Mouse (Mus musculus) megakaryocyte progenitor cell, adult 5-6 weeks (primary cell): Measurements from ENCODE around the gene Cflar. TPM values are rescaled to one million over a fixed set of nuclear protein-coding genes. Genes with fewer than 3 reads are reported as not detected.
"Not testable (repeated sequence)": the region's sequence is repeated elsewhere in the genome, so short reads cannot be mapped to it uniquely, and the experiment has no call there.

Experiments
- ATAC-seq: replicated peaks from 2 replicates; pipeline ENCODE4 v1.8.0; 2016; ENCODE audit warnings: mild to moderate bottlenecking, moderate TSS enrichment, inconsistent platforms; ENCODE audit not compliant: poor library complexity
- total RNA-seq, 2 experiments: library from RNA; stranded (forward) in 1 of 2; stranded (reverse) in 1 of 2; fragments of 157-497, 149-512 nt in 1 of 2; fragments of 200-1000 nt in 1 of 2; gene quantifications; 2 replicates each; pipeline versions ENCODE4 v1.2.3 to v1.2.4; 2015 to 2017

The Cflar gene
- 60.9 and 71.6 TPM in 2 replicates for total RNA-seq (2015)
- total RNA-seq (2017) = 87.5 and 121 TPM in 2 replicates

GRCm38 (mm10) chr1:58711365-58712016 is at the start of gene Cflar:
TSS of gene Cflar (plus strand) at chr1:58711508.
- peak; percentile 33 for ATAC-seq

DNA sequence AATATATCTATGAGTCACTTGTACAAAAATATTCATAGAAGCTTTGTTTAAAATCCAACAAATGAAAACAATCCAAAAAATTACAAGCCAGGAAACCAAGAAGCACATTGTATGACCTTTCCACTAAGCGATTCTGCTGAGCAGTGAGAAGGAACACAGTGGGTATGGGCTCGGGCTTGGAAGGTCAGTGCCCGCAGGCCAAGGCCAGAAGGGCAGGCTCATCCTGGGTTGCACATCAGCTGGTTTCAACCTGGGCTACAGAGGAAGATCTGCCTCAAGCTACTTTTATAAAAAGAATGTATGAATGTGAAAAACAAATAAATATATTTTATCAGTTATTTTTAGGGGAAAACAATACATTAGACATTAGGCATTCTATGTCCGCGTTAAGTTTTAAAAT is 48.6 kb upstream of the Cflar start:
- ATAC-seq = not testable (repeated sequence)

GRCm38 (mm10) chr1:58663365-58663764 is 47.9 kb upstream of the Cflar start:
- not testable (repeated sequence) for ATAC-seq

- no peak for ATAC-seq
Observed at GRCm38 (mm10) chr1:58668191-58668590, 43.1 kb upstream of the Cflar start.

DNA sequence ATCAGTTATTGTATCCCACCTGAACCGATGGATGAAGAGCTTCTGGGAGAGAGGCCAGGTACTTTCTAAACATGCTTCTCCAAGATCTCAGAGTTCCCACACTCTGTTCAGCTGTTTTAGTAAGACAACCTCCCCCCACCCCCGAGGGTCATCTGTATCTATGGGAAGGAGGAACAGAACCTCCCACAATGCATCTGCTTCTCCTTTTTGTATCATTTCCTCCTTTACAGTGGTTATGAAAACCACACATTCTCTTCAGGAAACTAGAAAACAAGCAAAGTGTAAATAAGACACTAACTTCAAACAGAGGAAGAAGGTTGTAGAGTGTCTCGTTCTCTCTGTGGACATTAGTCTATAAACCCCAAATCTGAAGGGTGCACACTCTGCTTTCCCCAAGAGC is 41.7 kb upstream of the Cflar start:
- peak; percentile 96 for ATAC-seq

- no peak for ATAC-seq
Observed at GRCm38 (mm10) chr1:58672116-58672515, 39.2 kb upstream of the Cflar start.

DNA sequence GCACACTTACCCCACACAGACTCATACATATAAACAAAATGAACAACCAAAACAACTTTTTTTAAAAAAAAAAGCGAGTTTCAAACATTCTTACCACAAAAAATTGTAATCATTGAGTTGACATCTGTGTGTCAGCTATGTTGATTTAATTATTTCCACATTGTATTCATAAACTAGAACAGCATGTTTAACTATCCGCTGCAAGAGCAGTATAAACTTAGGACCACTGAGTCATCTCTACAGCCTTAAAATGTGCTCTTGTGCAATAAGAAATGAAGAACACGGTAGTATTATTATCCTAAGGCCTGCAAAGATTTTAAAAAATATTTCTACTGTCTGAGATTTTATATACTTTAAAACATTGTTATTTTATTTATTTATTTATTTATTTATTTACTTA is 36.3 kb upstream of the Cflar start:
- ATAC-seq = no peak

DNA sequence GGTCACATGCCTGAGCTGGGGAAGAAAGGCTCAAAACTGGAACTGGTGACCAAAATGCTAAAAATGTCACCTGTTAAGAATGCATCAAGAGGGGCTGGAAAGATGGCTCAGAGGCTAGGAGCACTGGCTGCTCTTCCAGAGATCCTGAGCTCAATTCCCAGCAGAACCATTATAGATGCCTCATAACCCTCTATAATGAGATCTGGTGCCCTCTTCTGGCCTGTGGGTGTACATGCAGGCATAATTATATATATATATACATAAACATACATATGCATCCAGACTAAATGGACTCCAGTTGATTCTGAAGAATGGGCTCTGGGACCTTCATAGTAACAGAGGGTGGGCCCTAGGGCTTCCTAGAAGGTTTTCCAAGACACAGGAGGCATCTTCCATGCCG is 33.7 kb upstream of the Cflar start:
- peak; percentile 80 for ATAC-seq

DNA sequence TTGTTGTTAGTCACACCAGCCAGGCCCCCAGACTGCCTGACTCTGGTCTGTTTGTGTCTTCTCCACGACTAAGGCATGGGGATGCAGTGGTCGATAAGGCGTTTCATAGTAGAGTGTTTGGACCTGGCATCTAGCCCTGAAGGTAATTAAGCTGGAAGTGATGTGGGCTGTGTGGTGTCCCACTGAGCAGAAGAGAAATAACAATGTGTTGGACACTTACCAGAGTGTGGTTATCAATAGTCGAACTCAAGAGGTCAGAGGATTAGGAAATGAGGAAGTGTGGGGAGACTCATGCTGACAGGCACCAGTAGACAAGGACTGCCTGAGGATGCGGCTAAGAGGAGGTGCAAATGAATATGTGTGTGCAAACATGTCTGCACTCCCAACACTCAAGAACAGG is 32.9 kb upstream of the Cflar start:
- ATAC-seq = peak; percentile 86

GRCm38 (mm10) chr1:58689426-58689825 is 21.9 kb upstream of the Cflar start:
- no peak for ATAC-seq

- ATAC-seq = no peak
Observed at GRCm38 (mm10) chr1:58690006-58690744, 21.1 kb upstream of the Cflar start.

DNA sequence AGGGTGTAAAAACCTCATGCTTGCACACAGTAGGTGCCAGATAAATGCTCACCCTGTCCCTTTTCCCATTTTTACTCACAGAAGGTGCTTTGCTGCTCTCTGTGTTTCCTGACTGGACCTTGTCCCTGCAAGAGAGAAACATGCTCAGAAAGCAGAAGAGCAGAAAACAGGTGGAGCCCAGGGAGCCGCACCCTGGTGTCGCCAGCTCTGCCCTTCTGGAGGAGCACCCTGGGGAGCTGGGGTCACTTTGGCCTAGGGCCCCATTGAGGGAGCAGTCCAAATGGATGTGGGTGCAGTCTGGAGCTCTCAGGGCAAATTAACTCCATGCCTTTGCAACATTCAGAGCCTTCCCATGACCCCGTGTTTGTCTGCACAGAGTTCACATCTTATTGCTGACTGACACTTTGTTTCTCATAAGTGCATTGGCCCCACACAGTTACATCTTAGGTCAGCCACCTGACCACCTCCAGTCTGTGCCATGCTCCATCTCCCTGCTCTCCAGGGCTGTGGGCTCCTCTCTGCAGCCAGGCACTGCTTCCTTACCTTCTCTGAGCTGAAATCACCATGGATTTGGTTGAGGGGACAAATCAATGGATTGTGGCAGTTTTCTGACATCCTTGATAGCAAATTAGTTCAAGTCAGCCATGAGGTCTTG is 20.3 kb upstream of the Cflar start:
- not testable (repeated sequence) for ATAC-seq

DNA sequence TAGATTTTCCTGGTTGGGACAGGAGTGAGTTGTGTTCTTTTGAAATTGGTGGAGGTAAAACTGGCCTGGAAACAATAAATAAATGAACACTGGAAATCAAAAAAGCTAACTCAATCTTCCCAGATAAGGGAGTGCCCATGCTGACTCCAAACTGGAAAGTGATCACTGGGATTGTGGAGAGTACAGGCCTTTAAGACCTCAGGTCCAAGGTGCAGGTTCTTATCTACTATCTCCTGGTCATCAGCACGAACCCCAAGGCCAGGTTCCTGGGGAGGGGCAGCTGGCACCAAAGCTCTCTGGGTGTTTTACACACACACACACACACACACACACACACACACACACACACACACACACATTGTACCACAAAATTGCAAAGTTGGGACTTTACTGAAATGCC is 19.6 kb upstream of the Cflar start:
- ATAC-seq = not testable (repeated sequence)

DNA sequence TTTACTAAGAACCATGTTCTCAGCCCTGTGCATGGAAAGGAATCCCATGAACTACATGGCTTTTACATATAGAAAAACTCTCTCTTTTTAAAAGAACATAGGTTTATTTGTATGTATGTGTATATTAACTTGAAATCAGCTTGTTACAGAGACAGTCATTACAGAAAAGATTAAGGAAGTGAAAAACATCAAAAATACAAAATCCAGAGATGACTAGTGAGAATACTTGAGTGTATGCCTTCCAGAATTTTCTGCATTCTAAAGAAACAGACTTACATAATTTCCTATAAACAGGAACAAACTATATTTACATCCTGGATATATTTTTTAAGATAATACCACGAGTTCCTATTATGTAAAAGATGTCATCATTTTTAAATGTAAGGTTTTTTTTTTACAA is 17.6 kb upstream of the Cflar start:
- no peak for ATAC-seq

- not testable (repeated sequence) for ATAC-seq
Observed at GRCm38 (mm10) chr1:58695810-58696209, 15.5 kb upstream of the Cflar start, which contains the start of gene Als2cr12. TSS of gene Als2cr12 (minus strand) at chr1:58695989.

DNA sequence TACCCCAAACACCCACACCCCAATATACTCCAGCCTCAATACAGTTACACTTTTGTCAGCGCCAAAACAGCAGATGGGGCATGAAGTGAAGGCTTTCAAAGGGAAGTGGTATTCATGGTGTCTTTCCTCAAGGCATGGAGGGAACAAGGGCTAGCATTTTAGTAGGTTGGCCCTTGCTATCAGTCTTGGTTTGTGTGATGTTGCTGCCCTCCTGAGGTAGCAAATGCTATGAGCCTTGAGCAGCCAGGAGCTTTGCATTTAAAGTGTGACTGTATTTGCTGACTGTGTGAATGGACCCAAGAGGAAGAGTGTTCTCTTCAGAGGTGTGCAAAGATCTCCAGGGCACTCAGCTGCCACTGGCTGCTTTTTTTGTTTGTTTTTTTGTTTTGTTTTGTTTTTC is 13.7 kb upstream of the Cflar start:
- peak; percentile 94 for ATAC-seq

- ATAC-seq = no peak
Observed at GRCm38 (mm10) chr1:58698781-58699180, 12.5 kb upstream of the Cflar start.

GRCm38 (mm10) chr1:58699988-58700387 is 11.3 kb upstream of the Cflar start:
- peak; percentile 55; the same call in 1 of the 2 replicates for ATAC-seq

DNA sequence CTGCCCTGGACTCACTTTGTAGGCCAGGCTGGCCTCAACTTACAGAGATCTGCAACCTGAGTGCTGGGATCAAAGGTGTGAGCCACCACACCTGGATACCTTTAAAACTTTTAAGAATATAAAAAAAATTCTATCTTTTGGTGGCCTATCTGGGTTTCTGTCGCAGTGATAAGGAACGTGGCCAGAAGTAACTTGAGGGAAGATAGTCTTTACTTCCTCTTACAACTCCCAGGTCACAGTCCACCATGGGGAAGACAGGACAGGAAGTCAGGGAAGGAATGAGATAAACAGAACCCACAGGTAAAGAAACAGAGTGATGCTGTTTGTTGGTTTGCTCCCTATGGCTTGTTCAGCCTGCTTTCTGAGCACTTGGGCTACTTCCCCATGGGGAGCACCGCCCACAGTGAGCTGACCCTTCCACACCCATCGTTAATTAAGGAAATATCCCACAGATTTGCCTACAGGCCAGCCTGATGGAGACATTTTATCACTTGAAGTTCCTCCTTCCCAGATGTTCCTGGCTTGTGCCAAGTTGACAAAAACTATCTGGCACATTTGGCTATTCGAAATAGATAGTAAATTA is 10.6 kb upstream of the Cflar start:
- ATAC-seq = 0 out of 2 replicates have a peak, but pooled peaks have one; percentile 16

- ATAC-seq = not testable (repeated sequence)
Observed at GRCm38 (mm10) chr1:58710043-58710442, 1.3 kb upstream of the Cflar start.

- peak; percentile 33; the same call in 1 of the 2 replicates for ATAC-seq
Observed at GRCm38 (mm10) chr1:58710711-58711364, 470 bp upstream of the Cflar start.
